Mouse (Mus musculus): ENCODE measurements at regions not wholly inside any gene's neighbourhood (a gene's known extent, or its start where the extent isn't known, plus 50 kb on each side); places are given as distances from the start of the nearest gene placed in this dataset.

DNA sequence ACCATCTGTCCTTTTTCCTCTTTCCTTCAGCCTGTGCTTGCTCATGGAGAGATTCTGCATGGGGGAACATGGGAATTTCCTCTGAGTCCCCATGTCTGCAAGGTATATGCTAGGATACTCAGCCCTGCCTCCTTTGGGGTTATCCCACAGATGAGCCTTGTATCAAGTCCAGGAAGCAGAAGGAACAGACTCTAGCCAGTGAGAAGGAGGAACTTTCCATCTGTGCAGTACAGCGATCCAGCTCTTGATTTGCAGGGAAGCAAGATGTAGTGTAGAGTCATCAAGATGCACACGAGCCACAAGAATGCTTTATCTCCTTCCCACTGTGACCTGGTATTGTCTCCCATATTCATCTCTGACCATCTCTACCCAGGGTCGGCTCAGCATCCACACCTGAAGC lies 84.5 kb downstream of the Gadd45g start:
- 90% methylated on average over 3 of the region's 3 CpGs for WGBS
- Histone ChIP-seq H3K4me1 (replicated peaks) (peaks cover 13% of the 10 kb centered on the region), H3K4me3 (replicated peaks) (no peak overlapping the region), H3K27ac (no peak overlapping the region), H3K9ac (replicated peaks) (no peak overlapping the region), H3K27me3 (no peaks in the 10 kb centered on the region), H3K9me3 (no peaks in the 10 kb centered on the region), H3K36me3 (no peaks in the 10 kb centered on the region), H3K4me2 (no peak overlapping the region)
- ATAC-seq (ENCODE audit: insufficient number of reproducible peaks, insufficient read depth, low FRiP score, low TSS enrichment, low read depth): no peak

DNA sequence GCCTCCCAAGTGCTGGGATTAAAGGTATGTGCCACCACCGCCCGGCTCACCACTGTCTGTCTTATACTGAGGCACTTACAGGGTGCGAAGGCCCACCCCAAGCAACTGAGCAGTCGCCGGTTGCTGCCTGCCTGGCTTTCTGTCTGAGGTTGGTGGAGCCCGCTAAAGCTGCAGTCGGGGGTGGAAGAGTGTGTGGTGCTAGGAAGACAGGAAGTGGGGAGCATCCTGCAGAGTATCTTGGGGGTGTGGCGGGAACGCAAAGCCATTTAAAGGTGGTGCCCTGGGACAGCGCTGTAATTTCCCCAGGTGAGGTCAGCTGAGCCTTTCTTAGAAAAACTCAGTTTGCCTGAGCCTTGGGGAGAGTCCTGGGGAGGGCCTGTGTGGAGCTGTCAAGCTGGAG lies 89.3 kb downstream of the Gadd45g start:
- Histone ChIP-seq H3K4me2 (no peak overlapping the region), H3K9me3 (no peaks in the 10 kb centered on the region), H3K4me3 (replicated peaks) (no peak overlapping the region), H3K9ac (replicated peaks) (no peak overlapping the region), H3K27ac (no peak overlapping the region), H3K36me3 (no peaks in the 10 kb centered on the region), H3K4me1 (replicated peaks) (peaks cover 14% of the 10 kb centered on the region), H3K27me3 (no peaks in the 10 kb centered on the region)
- no peak for ATAC-seq (ENCODE audit: insufficient number of reproducible peaks, insufficient read depth, low FRiP score, low TSS enrichment, low read depth)
- 80% methylated on average over 10 of the region's 10 CpGs for WGBS

DNA sequence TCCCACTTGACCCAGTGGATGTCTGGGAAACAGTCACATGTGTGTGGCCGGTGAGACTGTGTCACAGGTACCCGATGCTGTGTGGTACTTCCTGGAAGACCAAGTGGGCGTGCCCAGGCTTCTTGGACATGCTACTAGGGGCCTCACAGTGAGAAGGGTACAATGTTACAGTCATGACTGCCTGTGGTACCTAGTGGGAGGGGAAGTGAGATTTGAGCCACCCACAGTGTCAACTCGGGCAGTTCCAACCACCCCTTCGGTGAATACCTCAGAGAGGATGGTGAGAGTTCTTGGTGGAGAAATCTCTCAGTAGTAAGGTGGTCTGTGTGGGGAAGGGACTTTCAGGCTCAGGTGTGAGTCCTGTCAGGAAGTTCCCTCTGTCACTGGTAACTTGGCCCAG lies 90.0 kb downstream of the Gadd45g start:
- H3K27me3 ChIP-seq: no peaks in the 10 kb centered on the region
- H3K9me3 ChIP-seq: no peaks in the 10 kb centered on the region
- no peak overlapping the region for H3K4me3 ChIP-seq (replicated peaks)
- no peak overlapping the region for H3K27ac ChIP-seq
- H3K4me2 ChIP-seq: no peak overlapping the region
- WGBS: 85% methylated on average over 5 of the region's 5 CpGs
- H3K36me3 ChIP-seq: no peaks in the 10 kb centered on the region
- H3K4me1 ChIP-seq (replicated peaks): peaks cover 14% of the 10 kb centered on the region
- no peak overlapping the region for H3K9ac ChIP-seq (replicated peaks)
- no peak for ATAC-seq (ENCODE audit: insufficient number of reproducible peaks, insufficient read depth, low FRiP score, low TSS enrichment, low read depth)

DNA sequence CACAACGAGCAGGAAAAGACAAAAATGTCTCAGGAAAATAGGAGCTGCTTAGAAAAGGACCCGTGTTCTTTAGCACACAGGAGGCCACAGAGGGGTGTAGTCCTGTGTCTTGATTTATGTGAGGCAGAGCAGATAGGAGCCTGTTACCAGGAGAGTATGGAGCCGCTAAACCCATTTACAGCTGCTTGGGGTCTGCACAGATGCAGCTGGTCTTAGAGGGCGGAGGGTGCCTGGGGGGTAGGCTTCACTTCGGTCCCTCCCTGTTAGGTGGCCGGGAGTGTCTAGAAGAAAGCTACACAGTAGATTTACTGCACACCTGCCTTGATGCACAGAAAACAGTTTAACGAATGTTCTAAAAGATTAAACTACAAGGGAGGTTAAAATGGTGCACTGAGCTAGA lies 91.4 kb downstream of the Gadd45g start:
- ATAC-seq (ENCODE audit: insufficient number of reproducible peaks, insufficient read depth, low FRiP score, low TSS enrichment, low read depth): no peak
- no peaks in the 10 kb centered on the region for H3K36me3 ChIP-seq
- no peak overlapping the region for H3K9ac ChIP-seq (replicated peaks)
- H3K4me2 ChIP-seq: no peak overlapping the region
- no peaks in the 10 kb centered on the region for H3K27me3 ChIP-seq
- 10% methylated on average over 7 of the region's 7 CpGs for WGBS
- H3K4me1 ChIP-seq (replicated peaks): peaks cover 14% of the 10 kb centered on the region
- H3K4me3 ChIP-seq (replicated peaks): no peak overlapping the region
- H3K27ac ChIP-seq: no peak overlapping the region
- H3K9me3 ChIP-seq: no peaks in the 10 kb centered on the region

GRCm38 (mm10) chr13:51939262-51939661 lies 92.8 kb downstream of the Gadd45g start:
- Histone ChIP-seq H3K4me1 (replicated peaks) (peaks cover 14% of the 10 kb centered on the region), H3K9ac (replicated peaks) (no peak overlapping the region), H3K4me3 (replicated peaks) (no peak overlapping the region), H3K36me3 (no peaks in the 10 kb centered on the region), H3K9me3 (no peaks in the 10 kb centered on the region), H3K4me2 (no peak overlapping the region), H3K27ac (no peak overlapping the region), H3K27me3 (no peaks in the 10 kb centered on the region)
- ATAC-seq (ENCODE audit: insufficient number of reproducible peaks, insufficient read depth, low FRiP score, low TSS enrichment, low read depth): no peak
- WGBS: 91% methylated on average over 4 of the region's 4 CpGs

DNA sequence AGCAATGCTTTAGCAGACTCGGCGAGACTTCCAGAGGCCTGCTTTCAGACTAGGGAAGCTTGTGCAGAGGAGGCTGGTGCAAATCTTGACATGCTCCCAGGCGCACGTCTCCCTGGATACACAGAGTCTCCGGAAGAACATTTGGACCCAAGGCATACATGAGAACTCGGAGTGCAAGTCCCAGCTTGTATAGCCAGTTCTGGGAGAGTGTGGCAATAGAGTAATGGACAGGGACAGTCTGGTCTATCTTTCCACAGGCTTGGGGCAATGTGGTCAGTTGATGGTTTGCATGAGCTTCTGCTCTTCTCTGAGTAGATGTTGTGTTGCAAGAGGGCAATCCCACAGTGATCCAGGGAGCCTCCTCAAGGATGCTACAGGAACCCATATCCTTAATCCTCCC lies 93.2 kb downstream of the Gadd45g start:
- WGBS: 91% methylated on average over 6 of the region's 6 CpGs

GRCm38 (mm10) chr13:51946171-51946570 lies 99.7 kb downstream of the Gadd45g start:
- H3K9ac ChIP-seq (replicated peaks): no peak overlapping the region
- no peak overlapping the region for H3K27ac ChIP-seq
- H3K4me3 ChIP-seq (replicated peaks): no peak overlapping the region
- H3K9me3 ChIP-seq: no peaks in the 10 kb centered on the region
- peaks cover 18% of the 10 kb centered on the region; the same call in 1 of the 2 replicates for H3K4me1 ChIP-seq (replicated peaks)
- ATAC-seq (ENCODE audit: insufficient number of reproducible peaks, insufficient read depth, low FRiP score, low TSS enrichment, low read depth): no peak
- H3K4me2 ChIP-seq: no peak overlapping the region
- H3K27me3 ChIP-seq: no peaks in the 10 kb centered on the region
- no peaks in the 10 kb centered on the region for H3K36me3 ChIP-seq
- 82% methylated on average over 3 of the region's 3 CpGs for WGBS

More for the DNA sequence above, 93.2 kb downstream of the Gadd45g start:
- peaks cover 14% of the 10 kb centered on the region for H3K4me1 ChIP-seq (replicated peaks)
- no peaks in the 10 kb centered on the region for H3K27me3 ChIP-seq
- H3K4me2 ChIP-seq: no peak overlapping the region
- no peak overlapping the region for H3K27ac ChIP-seq
- no peaks in the 10 kb centered on the region for H3K36me3 ChIP-seq
- ATAC-seq (ENCODE audit: insufficient number of reproducible peaks, insufficient read depth, low FRiP score, low TSS enrichment, low read depth): no peak
- H3K4me3 ChIP-seq (replicated peaks): no peak overlapping the region
- H3K9me3 ChIP-seq: no peaks in the 10 kb centered on the region
- H3K9ac ChIP-seq (replicated peaks): no peak overlapping the region

- no peaks in the 10 kb centered on the region for H3K36me3 ChIP-seq
- H3K9ac ChIP-seq (replicated peaks): no peak overlapping the region
- H3K9me3 ChIP-seq: no peaks in the 10 kb centered on the region
- H3K4me1 ChIP-seq (replicated peaks): peaks cover 35% of the 10 kb centered on the region
- H3K4me2 ChIP-seq: no peak overlapping the region
- H3K27ac ChIP-seq: no peak overlapping the region
- H3K27me3 ChIP-seq: peaks cover 3% of the 10 kb centered on the region; the same call in 1 of the 2 replicates
- ATAC-seq (ENCODE audit: insufficient number of reproducible peaks, insufficient read depth, low FRiP score, low TSS enrichment, low read depth): no peak
- 89% methylated on average over 3 of the region's 3 CpGs for WGBS
- no peak overlapping the region for H3K4me3 ChIP-seq (replicated peaks)
Observed at GRCm38 (mm10) chr13:51948896-51949295, 102.4 kb downstream of the Gadd45g start.

- H3K9me3 ChIP-seq: no peaks in the 10 kb centered on the region
- ATAC-seq (ENCODE audit: insufficient number of reproducible peaks, insufficient read depth, low FRiP score, low TSS enrichment, low read depth): no peak
- H3K9ac ChIP-seq (replicated peaks): no peak overlapping the region
- no peak overlapping the region for H3K27ac ChIP-seq
- H3K27me3 ChIP-seq: peaks cover 3% of the 10 kb centered on the region; the same call in 1 of the 2 replicates
- no peaks in the 10 kb centered on the region for H3K36me3 ChIP-seq
- WGBS: 81% methylated on average over 7 of the region's 7 CpGs
- H3K4me1 ChIP-seq (replicated peaks): peaks cover 34% of the 10 kb centered on the region
- no peak overlapping the region for H3K4me2 ChIP-seq
- no peak overlapping the region for H3K4me3 ChIP-seq (replicated peaks)
Observed at GRCm38 (mm10) chr13:51951506-51952038, 105.1 kb downstream of the Gadd45g start.

GRCm38 (mm10) chr13:51953084-51953483 lies 106.6 kb downstream of the Gadd45g start:
- no peak for ATAC-seq (ENCODE audit: insufficient number of reproducible peaks, insufficient read depth, low FRiP score, low TSS enrichment, low read depth)
- no peak overlapping the region for H3K27ac ChIP-seq
- no peaks in the 10 kb centered on the region for H3K9me3 ChIP-seq
- WGBS: 28% methylated on average over 4 of the region's 4 CpGs
- H3K4me1 ChIP-seq (replicated peaks): peaks cover 34% of the 10 kb centered on the region
- H3K27me3 ChIP-seq: peaks cover 3% of the 10 kb centered on the region; the same call in 1 of the 2 replicates
- H3K9ac ChIP-seq (replicated peaks): no peak overlapping the region
- H3K4me3 ChIP-seq (replicated peaks): no peak overlapping the region
- H3K36me3 ChIP-seq: no peaks in the 10 kb centered on the region
- H3K4me2 ChIP-seq: no peak overlapping the region

GRCm38 (mm10) chr13:51953569-51953968 lies 107.1 kb downstream of the Gadd45g start:
- WGBS: 25% methylated on average over 8 of the region's 8 CpGs
- Histone ChIP-seq H3K9ac (replicated peaks) (no peak overlapping the region), H3K4me2 (no peak overlapping the region), H3K27ac (no peak overlapping the region), H3K36me3 (no peaks in the 10 kb centered on the region), H3K4me3 (replicated peaks) (no peak overlapping the region), H3K9me3 (no peaks in the 10 kb centered on the region), H3K27me3 (peaks cover 3% of the 10 kb centered on the region; the same call in 1 of the 2 replicates), H3K4me1 (replicated peaks) (peaks cover 34% of the 10 kb centered on the region)
- ATAC-seq (ENCODE audit: insufficient number of reproducible peaks, insufficient read depth, low FRiP score, low TSS enrichment, low read depth): no peak

DNA sequence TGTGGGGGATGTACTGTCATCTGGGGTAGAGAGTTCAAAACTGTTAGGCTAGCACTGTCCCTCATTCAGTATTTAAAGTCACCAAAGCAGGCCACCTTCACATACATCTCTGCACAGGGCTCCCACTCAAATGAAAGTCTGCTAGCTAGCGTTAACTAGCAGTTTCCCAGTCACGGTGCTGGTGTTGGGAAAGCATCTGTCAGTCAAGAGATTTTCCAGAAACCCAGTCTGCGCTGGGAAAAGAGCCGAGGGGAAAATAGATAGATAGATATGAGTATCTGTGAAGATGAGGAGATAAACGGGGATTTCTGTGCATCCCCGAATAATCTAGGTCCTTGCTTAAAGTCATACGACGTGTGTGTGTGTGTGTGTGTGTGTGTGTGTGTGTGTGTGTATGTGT lies 110.6 kb downstream of the Gadd45g start:
- no peak overlapping the region for H3K9ac ChIP-seq (replicated peaks)
- H3K27ac ChIP-seq: no peak overlapping the region
- H3K4me1 ChIP-seq (replicated peaks): peaks cover 16% of the 10 kb centered on the region
- H3K4me2 ChIP-seq: no peak overlapping the region
- no peak for ATAC-seq (ENCODE audit: insufficient number of reproducible peaks, insufficient read depth, low FRiP score, low TSS enrichment, low read depth)
- no peaks in the 10 kb centered on the region for H3K36me3 ChIP-seq
- peaks cover 3% of the 10 kb centered on the region; the same call in 1 of the 2 replicates for H3K27me3 ChIP-seq
- H3K9me3 ChIP-seq: no peaks in the 10 kb centered on the region
- WGBS: 70% methylated on average over 8 of the region's 8 CpGs
- H3K4me3 ChIP-seq (replicated peaks): no peak overlapping the region

All from limb, embryonic 12.5 days (tissue).